ENCODE assay signal across 8 mouse cellular contexts in the genomic region with DNA sequence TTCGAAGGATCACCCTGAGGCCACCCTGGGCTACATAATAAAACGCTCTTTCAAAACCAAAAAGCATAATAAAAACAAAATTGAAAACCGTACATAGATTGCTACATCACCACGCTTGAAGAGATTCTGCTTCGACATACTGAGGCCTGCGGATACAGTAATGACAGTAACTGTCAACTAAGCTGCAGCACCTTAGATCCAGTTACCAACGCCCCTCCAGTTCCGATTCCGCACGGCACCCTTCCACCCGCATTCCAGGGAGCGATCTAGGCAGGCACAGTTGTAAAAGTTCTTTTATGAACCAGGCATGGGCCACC. TPM values are rescaled to one million over a fixed set of nuclear protein-coding genes. Genes with fewer than 3 reads are reported as not detected.
DNase-seq lines count a peak whose midpoint lies in the region; ATAC-seq and TF ChIP-seq lines count a peak whose summit lies in the region.

No protein-coding gene starts in this region.

- H3K4me1 ChIP-seq in heart, embryonic 16.5 days (ENCODE audit: control insufficient read depth, insufficient read depth, low read length), result peaks cover 10% of the 10 kb centered on the region
- H3K4me1 ChIP-seq in MEL (ENCODE audit: control insufficient read depth in 1 of 2, insufficient read depth in 2 of 2, low read length in 2 of 2), result peaks cover 6% of the 10 kb centered on the region in 2 experiments; a peak in 3 of 4 replicates

- DNase-seq in heart, adult 11 months, result no peak
- DNase-seq in MEL (ENCODE audit: low read depth, low spot score), result no peak
- no peak for DNase-seq in right cerebral cortex, adult 2 months (ENCODE audit: low spot score in 2 of 2)
- no peak for DNase-seq in adrenal gland, postnatal 14 days
- no peak for DNase-seq in urinary bladder, postnatal 25 days (ENCODE audit: low spot score)

- no peak; a peak in 1 of 4 replicates for TF ChIP-seq EP300 in MEL (IDR thresholded peaks at IDR 0.05; ENCODE audit: low read depth in 1 of 2, low read length in 2 of 2)

- no peak for ATAC-seq in heart, embryonic 16.5 days (replicated peaks; ENCODE audit: extremely low read depth, insufficient read depth, low FRiP score)
- peak; percentile 13; the same call in 1 of the 2 replicates for ATAC-seq in granulocyte monocyte progenitor cell, adult 5-6 weeks (replicated peaks; ENCODE audit: poor library complexity, severe bottlenecking)
- peak; percentile 32 for ATAC-seq in megakaryocyte-erythroid progenitor cell, adult 5-6 weeks (replicated peaks; ENCODE audit: low FRiP score, low TSS enrichment, poor library complexity, severe bottlenecking)

- H3K9me3 ChIP-seq in heart, embryonic 16.5 days (replicated peaks; ENCODE audit: control insufficient read depth, low read length), result no peaks in the 10 kb centered on the region
- no peaks in the 10 kb centered on the region for H3K9me3 ChIP-seq in MEL (replicated peaks; ENCODE audit: insufficient read depth, low read length)

- peaks cover 8% of the 10 kb centered on the region for H3K36me3 ChIP-seq in heart, embryonic 16.5 days (ENCODE audit: control insufficient read depth, insufficient read depth)
- peaks cover 15 to 27% of the 10 kb centered on the region in 2 experiments for H3K36me3 ChIP-seq in MEL (ENCODE audit: control insufficient read depth in 1 of 2, insufficient read depth in 2 of 2, low read length in 2 of 2)

- peak overlapping the region; percentile 80 for H3K4me3 ChIP-seq in heart, embryonic 16.5 days (ENCODE audit: low read length)
- H3K4me3 ChIP-seq in MEL (ENCODE audit: control insufficient read depth in 1 of 2, insufficient read depth in 1 of 2, low read depth in 2 of 2, low read length in 2 of 2), result peak overlapping the region; percentile 71 to 98

- peaks cover 36% of the 10 kb centered on the region for H3K79me2 ChIP-seq in MEL (ENCODE audit: control insufficient read depth, insufficient read depth, low read length, poor library complexity)

- H3K27ac ChIP-seq in heart, embryonic 16.5 days (ENCODE audit: low read length), result peak overlapping the region; percentile 96
- H3K27ac ChIP-seq in MEL (ENCODE audit: control insufficient read depth, low read depth, low read length), result peak overlapping the region; percentile 62

- no peak for TF ChIP-seq POLR2A in MEL (IDR thresholded peaks at IDR 0.05; ENCODE audit: control insufficient read depth in 1 of 2, insufficient read depth in 1 of 2, low read depth in 1 of 2, low read length in 2 of 2, poor library complexity in 1 of 2)

- no peak for TF ChIP-seq RAD21 in MEL (IDR thresholded peaks at IDR 0.05; ENCODE audit: low read depth, low read length)

- TF ChIP-seq CTCF in MEL (IDR thresholded peaks at IDR 0.05 in 2 of 3, conservative IDR thresholded peaks at IDR 0.05 in 1 of 3; ENCODE audit: control insufficient read depth in 1 of 3, insufficient read depth in 1 of 3, low read depth in 2 of 3, low read length in 3 of 3, poor library complexity in 1 of 3, severe bottlenecking in 1 of 3), result no peak

- H3K9ac ChIP-seq in heart, embryonic 16.5 days (ENCODE audit: low read length), result peak overlapping the region; percentile 90
- peak overlapping the region; percentile 92 for H3K9ac ChIP-seq in MEL (ENCODE audit: control insufficient read depth, low read depth, low read length, poor library complexity, severe bottlenecking)

- peak overlapping the region; percentile 66 for H3K4me2 ChIP-seq in heart, embryonic 16.5 days (ENCODE audit: low read depth, low read length)

- H3K27me3 ChIP-seq in heart, embryonic 16.5 days (ENCODE audit: control insufficient read depth, insufficient read depth, low read length), result no peaks in the 10 kb centered on the region
- H3K27me3 ChIP-seq in MEL (ENCODE audit: control insufficient read depth in 1 of 2, insufficient read depth in 2 of 2, low read length in 2 of 2), result no peaks in the 10 kb centered on the region

- WGBS in heart, embryonic 16.5 days, result 3% methylated on average over 12 of the region's 12 CpGs

TF ChIP-seq in MEL, 35 proteins besides CTCF, POLR2A, EP300 and RAD21:
- 0 out of 2 replicates have a peak, but pooled peaks have one; percentile 11 for TF ChIP-seq MAZ (IDR thresholded peaks at IDR 0.05; ENCODE audit: low read depth, low read length)
- 0 out of 2 replicates have a peak, but pooled peaks have one; percentile 22 for TF ChIP-seq TBP (IDR thresholded peaks at IDR 0.05; ENCODE audit: low read depth, low read length)
- TF ChIP-seq E2F4 (IDR thresholded peaks at IDR 0.05; ENCODE audit: borderline replicate concordance, low read depth, low read length), result no peak
- no peak; the same call in 1 of the 2 replicates for TF ChIP-seq SIN3A (IDR thresholded peaks at IDR 0.05; ENCODE audit: low read length)
- no peak for TF ChIP-seq CHD2 (IDR thresholded peaks at IDR 0.05; ENCODE audit: low read length)
- peak; percentile 33; the same call in 1 of the 2 replicates for TF ChIP-seq HCFC1 (IDR thresholded peaks at IDR 0.05; ENCODE audit: low read depth, low read length)
- no peak for TF ChIP-seq POLR2AphosphoS5 (IDR thresholded peaks at IDR 0.05; ENCODE audit: borderline replicate concordance, low read depth, low read length)
- peak; percentile 58 for TF ChIP-seq MXI1 (IDR thresholded peaks at IDR 0.05; ENCODE audit: low read depth, low read length)
- no peak for TF ChIP-seq POLR2AphosphoS2 (IDR thresholded peaks at IDR 0.05; ENCODE audit: low read length)
- TF ChIP-seq ZKSCAN1 (IDR thresholded peaks at IDR 0.05; ENCODE audit: low read depth, low read length), result no peak

RNA-seq across cellular contexts. Expression of gene Chd1, which starts 0.7 kb away (rescaled TPM):
- 14.7 TPM in 2 replicates for polyA plus RNA-seq in heart, embryonic 16.5 days (2015; fragmentation: Nextera tagmentation; extraction: Ambion mirVana)
- 31.1 and 32.5 TPM in 2 replicates for total RNA-seq in MEL (2012; rRNA removed)
- 100 to 1,000 TPM in 1 of 2 experiments, 10 to 100 TPM in 1; 48.8 to 164 TPM for polyA plus RNA-seq in MEL (2012; ENCODE audit: insufficient read depth in 1 of 2, insufficient read length in 2 of 2, low read depth in 1 of 2, low replicate concordance in 2 of 2, missing spikeins in 1 of 2)
- 34.8 and 39.1 TPM in 2 replicates for total RNA-seq in granulocyte monocyte progenitor cell, adult 5-6 weeks (2014; fragmentation: Nextera tagmentation)
- total RNA-seq in granulocyte monocyte progenitor cell, adult 5-6 weeks (2017), result 55.8 and 68.2 TPM in 2 replicates
- total RNA-seq in megakaryocyte-erythroid progenitor cell, adult 5-6 weeks (2014; fragmentation: Nextera tagmentation), result 44.4 and 52.7 TPM in 2 replicates
- total RNA-seq in megakaryocyte-erythroid progenitor cell, adult 5-6 weeks (2017), result 73.9 and 85.8 TPM in 2 replicates
- 47.2 and 47.4 TPM in 2 replicates for total RNA-seq in adrenal gland, postnatal 14 days (2021)
